Comparison of ENCODE assay signal across 12 mouse cellular contexts in genomic region chr16:78313135-78313887, GRCm38 (mm10). TPM values are rescaled to one million over a fixed set of nuclear protein-coding genes. Genes with fewer than 3 reads are reported as not detected.
DNase-seq lines count a peak whose midpoint lies in the region; ATAC-seq and TF ChIP-seq lines count a peak whose summit lies in the region.
"Had no signal": no experiment of that assay in that cellular context is flagged by ENCODE, and none has a peak within 500 bp of the region (broad histone marks: within the 10 kb centered on the region; RNA-seq: fewer than 3 reads in every experiment).

No protein-coding gene starts in this region.

- no peak for ATAC-seq in kidney, postnatal 0 days (replicated peaks; ENCODE audit: low FRiP score, low read depth)
- ATAC-seq in heart, embryonic 15.5 days (replicated peaks; ENCODE audit: insufficient number of reproducible peaks, insufficient read depth, low FRiP score, low read depth): no peak
- ATAC-seq in midbrain, embryonic 15.5 days (replicated peaks): 0 out of 2 replicates have a peak, but pooled peaks have one; percentile 37

- H3K36me3 ChIP-seq in kidney, postnatal 0 days (ENCODE audit: insufficient read depth, low read length): no peaks in the 10 kb centered on the region
- peaks cover 53% of the 10 kb centered on the region for H3K36me3 ChIP-seq in forebrain, embryonic 10.5 days (replicated peaks)
- H3K36me3 ChIP-seq in heart, embryonic 15.5 days: no peaks in the 10 kb centered on the region
- no peaks in the 10 kb centered on the region for H3K36me3 ChIP-seq in midbrain, embryonic 15.5 days (replicated peaks)

- no peak overlapping the region for H3K4me2 ChIP-seq in kidney, postnatal 0 days (ENCODE audit: low read length)
- H3K4me2 ChIP-seq in heart, embryonic 15.5 days: peak overlapping the region; percentile 39
- peak overlapping the region; percentile 38 for H3K4me2 ChIP-seq in midbrain, embryonic 15.5 days

- WGBS in kidney, postnatal 0 days: 35% methylated on average over 16 of the region's 16 CpGs
- WGBS in forebrain, embryonic 10.5 days: 60% methylated on average over 16 of the region's 16 CpGs
- WGBS in heart, embryonic 15.5 days: 51% methylated on average over 16 of the region's 16 CpGs
- WGBS in midbrain, embryonic 15.5 days: 36% methylated on average over 16 of the region's 16 CpGs

- H3K27ac ChIP-seq in kidney, postnatal 0 days: no peak overlapping the region
- peak overlapping the region; percentile 72 for H3K27ac ChIP-seq in forebrain, embryonic 10.5 days
- H3K27ac ChIP-seq in heart, embryonic 15.5 days: peak overlapping the region; percentile 50
- H3K27ac ChIP-seq in midbrain, embryonic 15.5 days: peak overlapping the region; percentile 39; the same call in 1 of the 2 replicates
- H3K27ac ChIP-seq: macrophage had no signal

- no peaks in the 10 kb centered on the region for H3K27me3 ChIP-seq in kidney, postnatal 0 days (ENCODE audit: insufficient read depth, low read length)
- H3K27me3 ChIP-seq in forebrain, embryonic 10.5 days (ENCODE audit: poor library complexity, severe bottlenecking): no peaks in the 10 kb centered on the region
- no peaks in the 10 kb centered on the region for H3K27me3 ChIP-seq in heart, embryonic 15.5 days
- H3K27me3 ChIP-seq in midbrain, embryonic 15.5 days (replicated peaks): no peaks in the 10 kb centered on the region

- TF ChIP-seq CTCF in kidney, postnatal 0 days (IDR thresholded peaks at IDR 0.05; ENCODE audit: low read depth): no peak

- H3K9me3 ChIP-seq in kidney, postnatal 0 days (replicated peaks; ENCODE audit: low read length): no peaks in the 10 kb centered on the region
- H3K9me3 ChIP-seq in forebrain, embryonic 10.5 days: no peaks in the 10 kb centered on the region
- H3K9me3 ChIP-seq in heart, embryonic 15.5 days (replicated peaks): no peaks in the 10 kb centered on the region
- H3K9me3 ChIP-seq in midbrain, embryonic 15.5 days: no peaks in the 10 kb centered on the region

- no peak overlapping the region for H3K9ac ChIP-seq in kidney, postnatal 0 days (ENCODE audit: low read depth, low read length)
- H3K9ac ChIP-seq in heart, embryonic 15.5 days: no peak overlapping the region
- no peak overlapping the region for H3K9ac ChIP-seq in midbrain, embryonic 15.5 days

- H3K4me3 ChIP-seq in kidney, postnatal 0 days (replicated peaks; ENCODE audit: low read depth, low read length): no peak overlapping the region
- H3K4me3 ChIP-seq in forebrain, embryonic 10.5 days: peak overlapping the region; percentile 16; the same call in 1 of the 2 replicates
- H3K4me3 ChIP-seq in heart, embryonic 15.5 days: 0 out of 2 replicates have a peak overlapping the region, but pooled peaks have one; percentile 0
- H3K4me3 ChIP-seq in midbrain, embryonic 15.5 days: no peak overlapping the region

- H3K4me1 ChIP-seq in kidney, postnatal 0 days (replicated peaks; ENCODE audit: insufficient read depth, low read length): no peaks in the 10 kb centered on the region
- H3K4me1 ChIP-seq in forebrain, embryonic 10.5 days: peaks cover 60% of the 10 kb centered on the region
- peaks cover 31% of the 10 kb centered on the region for H3K4me1 ChIP-seq in heart, embryonic 15.5 days (replicated peaks)
- H3K4me1 ChIP-seq in midbrain, embryonic 15.5 days: peaks cover 21% of the 10 kb centered on the region

- DNase-seq in kidney, postnatal 0 days (ENCODE audit: low spot score): peak; percentile 40
- no peak for DNase-seq in kidney, adult 8-10 months
- no peak for DNase-seq in forebrain, embryonic 10.5 days (ENCODE audit: extremely low spot score, low spot score)
- no peak for DNase-seq in right cerebral cortex, postnatal 4 days
- no peak for DNase-seq in left cerebral cortex, adult 11 months (ENCODE audit: low spot score)
- DNase-seq in kidney, postnatal 10 days: no peak
- DNase-seq: kidney, adult 11 months; left cerebral cortex, postnatal 4 days; thymus, postnatal 25 days had no signal

RNA-seq across cellular contexts. Expression of gene Cxadr, which starts 12.0 kb away (rescaled TPM):
- polyA plus RNA-seq in kidney, postnatal 0 days (2015; fragmentation: Nextera tagmentation; extraction: Ambion mirVana): 33.2 and 34.9 TPM in 2 replicates
- 60.7 and 67.8 TPM in 2 replicates for polyA plus RNA-seq in forebrain, embryonic 10.5 days (2016; fragmentation: Nextera tagmentation; extraction: Ambion mirVana)
- polyA plus RNA-seq in heart, embryonic 15.5 days (2015; fragmentation: Nextera tagmentation; extraction: Ambion mirVana): 26.9 and 29.9 TPM in 2 replicates
- 169 and 181 TPM in 2 replicates for polyA plus RNA-seq in midbrain, embryonic 15.5 days (2015; fragmentation: Nextera tagmentation; extraction: Ambion mirVana)
- polyA plus RNA-seq: macrophage had no signal

Comparison
In these comparisons a context has a peak if more than half of its experiments do, and no peak if none do; other contexts are left out.
1. H3K4me3 ChIP-seq: peak in forebrain, embryonic 10.5 days (single experiment) and heart, embryonic 15.5 days (single experiment); none in kidney, postnatal 0 days (single experiment) and midbrain, embryonic 15.5 days (single experiment).